Mouse (Mus musculus): ENCODE results near the gene Pcif1.

- no peak for TF ChIP-seq POLR2A (IDR thresholded peaks at IDR 0.05; ENCODE audit: low read depth, low read length)
- TF ChIP-seq CTCF (conservative IDR thresholded peaks at IDR 0.05; ENCODE audit: insufficient read depth, insufficient read length, low read depth, low read length) = no peak
These were observed 11.4 kb downstream of the Pcif1 start for GRCm38 (mm10) chr2:164890411-164891049.

Measured in kidney, adult 2 months (tissue).